Mouse (Mus musculus) MEL (cell line): Measurements from ENCODE around the gene Fgfr2.

ENCODE experiments used
- CTCF ChIP-seq, 3 experiments: IDR thresholded peaks in 2 of 3; conservative IDR thresholded peaks in 1 of 3; 2 replicates each; pipeline ENCODE4 v1.5.1; 2011 to 2012; ENCODE audit warnings: low read length in 3 of 3, low read depth in 2 of 3, mild to moderate bottlenecking in 2 of 3, improper control_type of control experiment in 1 of 3, inconsistent platforms in 1 of 3, mixed read lengths in 1 of 3, moderate library complexity in 1 of 3; ENCODE audit not compliant: control insufficient read depth in 1 of 3, insufficient read depth in 1 of 3, poor library complexity in 1 of 3, severe bottlenecking in 1 of 3
- GATA1 ChIP-seq: IDR thresholded peaks from 2 replicates; pipeline ENCODE4 v1.6.1; 2011; ENCODE audit warnings: low read depth, low read length, improper control_type of control experiment
- SIN3A ChIP-seq: IDR thresholded peaks from 2 replicates; pipeline ENCODE4 v1.6.1; 2012; ENCODE audit warnings: low read length, improper control_type of control experiment, inconsistent platforms
- TBP ChIP-seq: IDR thresholded peaks from 2 replicates; pipeline ENCODE4 v1.8.0; 2011; ENCODE audit warnings: low read depth, low read length, improper control_type of control experiment

- no peak for TF ChIP-seq TBP
- no peak for TF ChIP-seq SIN3A
- no peak for TF ChIP-seq GATA1
- TF ChIP-seq CTCF (IDR thresholded peaks at IDR 0.05 in 2 of 3, conservative IDR thresholded peaks at IDR 0.05 in 1 of 3; ENCODE audit: control insufficient read depth in 1 of 3, insufficient read depth in 1 of 3, low read depth in 2 of 3, low read length in 3 of 3, poor library complexity in 1 of 3, severe bottlenecking in 1 of 3), result no peak
Observed at GRCm38 (mm10) chr7:132787022-132787421, 336.1 kb downstream of the Fgfr2 start.
